Mouse (Mus musculus): Measurements from ENCODE around the gene Uqcr11.

Uqcr11 gene

GRCm38 (mm10) chr10:80399191-80399972 lies 7.2 kb downstream of the Uqcr11 start, which contains the start of gene Mbd3:
Mbd3 (minus strand) TSS chr10:80399550.
- DNase-seq (ENCODE audit: low read depth, low spot score) = peak; percentile 100

GRCm38 (mm10) chr10:80398719-80399190 lies 7.9 kb downstream of the Uqcr11 start:
- peak; percentile 99 for DNase-seq (ENCODE audit: low read depth, low spot score)

DNA sequence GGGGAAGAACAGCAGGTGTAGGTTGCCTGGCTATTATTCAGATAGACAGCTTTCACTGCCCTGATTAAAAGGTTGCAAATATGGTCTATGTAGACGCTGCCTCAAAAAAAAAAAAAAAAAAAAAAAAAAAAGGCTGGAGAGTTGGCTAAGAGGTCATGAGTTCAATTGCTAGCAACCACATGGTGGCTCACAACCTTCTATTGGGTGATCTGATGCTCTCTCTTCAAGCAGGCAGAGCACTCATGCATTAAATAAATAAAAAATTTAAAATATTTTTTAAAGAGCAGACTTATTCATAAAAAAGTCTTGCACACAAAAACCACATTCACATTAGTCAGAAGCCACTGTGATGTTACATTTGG lies 8.5 kb downstream of the Uqcr11 start:
- DNase-seq (ENCODE audit: low read depth, low spot score) = no peak

GRCm38 (mm10) chr10:80397524-80398173 lies 9.0 kb downstream of the Uqcr11 start:
- peak; percentile 40 for DNase-seq (ENCODE audit: low read depth, low spot score)

GRCm38 (mm10) chr10:80396822-80397523 lies 9.7 kb downstream of the Uqcr11 start:
- no peak for DNase-seq (ENCODE audit: low read depth, low spot score)

GRCm38 (mm10) chr10:80395025-80395627 lies 11.5 kb downstream of the Uqcr11 start:
- DNase-seq (ENCODE audit: low read depth, low spot score) = no peak

GRCm38 (mm10) chr10:80392687-80393086 lies 13.9 kb downstream of the Uqcr11 start:
- DNase-seq (ENCODE audit: low read depth, low spot score) = no peak

DNA sequence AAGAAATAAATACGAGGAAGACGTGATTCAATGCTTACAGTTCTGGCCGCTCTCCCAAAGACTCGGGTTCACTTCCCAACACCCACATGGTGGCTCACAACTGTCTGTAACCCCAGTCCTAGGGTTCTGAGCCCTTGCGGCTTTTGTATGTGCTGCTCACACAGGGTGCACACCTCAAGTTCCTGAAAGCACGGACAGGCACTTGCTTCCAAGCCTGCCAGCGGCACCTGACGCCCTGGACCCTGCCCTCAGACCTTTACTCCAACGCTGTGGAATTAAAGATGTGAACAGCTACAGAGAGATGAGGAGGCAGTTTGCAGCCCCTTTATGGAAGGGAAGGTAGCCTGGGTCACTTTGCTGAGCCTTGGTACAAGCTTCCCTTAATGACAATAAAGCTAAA lies 15.9 kb downstream of the Uqcr11 start:
- no peak for DNase-seq (ENCODE audit: low read depth, low spot score)

DNA sequence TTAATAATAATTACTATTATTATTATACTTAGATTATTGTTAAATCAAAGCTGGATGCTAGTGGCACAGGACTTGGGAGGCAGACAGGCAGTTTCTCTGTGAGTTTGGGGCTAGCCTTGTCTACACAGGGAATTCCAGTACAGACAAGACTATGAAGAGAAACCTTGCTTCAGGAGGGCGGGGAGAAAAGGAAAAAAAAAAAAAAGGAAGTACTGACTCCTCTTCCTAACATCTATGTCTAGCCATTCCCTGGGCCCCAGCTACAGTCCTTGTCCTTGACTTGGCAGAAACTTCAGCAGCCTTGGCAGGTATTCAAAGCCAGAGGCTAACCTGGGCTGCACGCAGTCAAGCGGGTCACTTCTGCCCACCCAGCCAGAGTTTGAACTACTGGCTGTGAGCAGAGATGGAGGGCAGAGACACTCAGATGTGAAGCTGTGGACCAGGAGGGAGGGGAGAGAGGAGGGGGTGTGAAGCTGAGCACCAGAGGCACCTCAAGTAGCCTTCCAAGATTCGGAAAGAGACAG lies 17.4 kb downstream of the Uqcr11 start:
- no peak for DNase-seq (ENCODE audit: low read depth, low spot score)

DNA sequence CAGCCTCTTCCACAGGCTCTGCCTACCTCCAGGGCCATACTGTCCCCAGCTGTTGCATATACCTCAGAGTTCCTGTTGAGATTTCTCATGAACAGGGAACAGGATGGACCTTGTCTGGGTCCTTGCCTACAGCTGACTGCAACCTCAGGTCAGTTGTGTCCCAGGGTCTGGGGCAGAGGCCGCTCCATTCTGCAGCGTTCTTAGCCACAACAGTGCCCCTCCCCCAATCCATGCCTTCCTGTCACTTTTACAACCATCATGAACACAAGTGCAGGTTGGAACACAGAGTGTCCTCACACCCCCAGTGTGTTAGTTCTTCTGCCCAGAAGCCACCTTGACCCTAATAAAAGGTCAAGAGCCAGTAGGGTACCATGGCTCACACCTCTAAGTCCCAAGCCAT lies 17.9 kb downstream of the Uqcr11 start:
- DNase-seq (ENCODE audit: low read depth, low spot score) = no peak

DNA sequence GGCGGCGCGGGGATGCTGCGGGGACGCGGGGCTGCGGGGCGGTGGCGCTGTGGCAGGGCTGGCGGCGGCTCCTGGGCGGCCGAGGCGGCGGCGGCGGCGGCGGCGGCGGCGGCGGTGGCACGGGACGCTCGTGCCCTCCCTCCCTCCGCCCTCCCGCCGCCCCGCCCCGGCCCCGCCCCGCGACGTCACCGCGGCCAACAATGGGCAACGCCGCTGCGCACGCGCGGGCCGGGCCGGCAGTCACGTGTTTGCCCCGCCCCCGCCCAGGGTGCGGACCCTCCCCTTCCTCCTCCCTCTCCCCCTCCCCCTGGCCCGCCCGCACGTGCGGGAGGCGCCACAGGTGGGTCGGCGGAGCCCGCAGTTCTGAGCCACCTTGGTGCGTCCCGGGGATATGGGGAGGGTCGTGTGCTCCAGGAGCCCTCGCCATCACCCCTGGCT lies 19.1 kb downstream of the Uqcr11 start, which contains the start of gene Mex3d:
Gene Mex3d (minus strand): TSS at position 138 of the 438 bp plus-strand sequence.
- peak; percentile 96 for DNase-seq (ENCODE audit: low read depth, low spot score)

- peak; percentile 51 for DNase-seq (ENCODE audit: low read depth, low spot score)
Observed at GRCm38 (mm10) chr10:80386735-80387471, 19.7 kb downstream of the Uqcr11 start.

GRCm38 (mm10) chr10:80385811-80386734 lies 20.6 kb downstream of the Uqcr11 start:
- no peak for DNase-seq (ENCODE audit: low read depth, low spot score)

- no peak for DNase-seq (ENCODE audit: low read depth, low spot score)
Observed at GRCm38 (mm10) chr10:80385310-80385709, 21.3 kb downstream of the Uqcr11 start.

- no peak for DNase-seq (ENCODE audit: low read depth, low spot score)
Observed at GRCm38 (mm10) chr10:80384709-80385108, 21.9 kb downstream of the Uqcr11 start.

- no peak for DNase-seq (ENCODE audit: low read depth, low spot score)
Observed at GRCm38 (mm10) chr10:80384115-80384639, 22.5 kb downstream of the Uqcr11 start.

DNA sequence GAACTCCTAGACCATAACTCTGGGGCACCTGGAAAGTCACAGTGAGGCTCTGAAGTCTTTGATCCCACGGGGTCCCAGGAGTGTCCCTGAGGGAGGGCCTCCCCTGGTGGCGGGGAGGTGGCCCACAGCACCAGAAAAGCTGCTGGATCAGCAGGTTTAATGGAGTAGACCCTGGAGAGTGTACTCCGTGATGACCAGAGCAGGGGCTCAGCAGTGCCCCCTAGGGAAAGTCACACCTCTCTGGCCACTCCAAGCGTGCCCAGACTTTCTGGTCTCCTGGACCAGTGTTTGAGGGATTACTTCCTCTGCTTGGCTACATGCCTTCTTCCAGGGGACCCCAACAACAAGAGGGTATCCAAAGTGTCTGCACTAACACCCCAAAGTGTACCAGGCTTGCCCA lies 23.2 kb downstream of the Uqcr11 start:
- DNase-seq (ENCODE audit: low read depth, low spot score) = no peak

DNA sequence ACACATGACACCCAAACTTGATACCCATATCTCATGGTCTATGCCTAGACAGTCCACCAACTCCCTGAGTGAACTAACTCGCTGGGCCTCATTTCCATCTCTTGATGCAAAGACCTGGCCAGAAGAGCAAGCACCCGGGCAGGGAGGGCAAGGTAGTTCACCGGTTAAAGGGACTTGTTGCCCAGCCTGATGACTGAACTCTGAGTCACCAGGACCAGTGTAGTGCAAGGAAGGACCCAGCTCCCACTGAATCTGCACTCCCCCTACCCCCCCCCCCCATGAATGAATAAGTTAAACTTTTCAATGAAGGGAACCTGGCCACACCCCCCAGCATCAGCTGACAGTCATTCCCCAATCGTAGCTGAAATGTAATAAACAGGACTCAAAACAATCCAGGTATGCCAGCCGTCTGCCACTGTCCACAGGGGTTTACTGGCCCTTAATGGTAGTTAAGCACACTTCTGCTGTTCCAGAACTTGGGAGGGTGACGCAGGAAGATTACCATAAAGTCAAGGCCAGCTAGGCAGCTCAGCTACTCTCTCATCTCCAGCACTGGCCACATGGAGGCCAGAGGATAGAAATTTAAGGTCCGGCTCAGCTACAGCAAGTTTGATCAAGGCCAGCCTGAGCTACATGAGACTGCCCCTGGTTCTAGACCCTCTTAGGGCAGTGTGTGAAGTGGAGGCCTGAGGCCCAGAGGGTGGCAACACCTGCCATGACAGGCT lies 23.8 kb downstream of the Uqcr11 start:
- DNase-seq (ENCODE audit: low read depth, low spot score) = no peak

DNA sequence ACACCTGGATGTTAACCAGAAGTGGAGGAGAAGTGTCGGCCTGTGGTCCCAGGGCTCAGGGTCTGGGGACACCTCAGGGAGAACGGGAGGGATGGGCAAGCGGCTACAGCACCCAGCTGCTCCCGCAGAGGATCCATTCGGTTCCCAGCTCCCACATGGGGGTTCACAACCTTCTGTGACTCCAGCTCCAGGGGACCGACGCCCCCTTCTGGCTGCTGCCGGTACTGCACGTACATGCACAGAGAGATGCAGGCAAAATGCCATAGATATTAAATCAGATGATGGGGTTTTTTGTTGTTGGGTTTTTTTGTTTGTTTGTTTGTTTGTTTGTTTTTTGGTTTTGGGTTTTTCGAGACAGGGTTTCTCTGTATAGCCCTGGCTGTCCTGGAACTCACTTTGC lies 28.9 kb downstream of the Uqcr11 start:
- DNase-seq (ENCODE audit: low read depth, low spot score) = peak; percentile 67

Data from CD4-positive, CD25-positive, alpha-beta regulatory T cell, adult 2 months (primary cell).